Mouse (Mus musculus) CH12.LX (cell line): Measurements from ENCODE around the gene Tacr2. TPM values are rescaled to one million over a fixed set of nuclear protein-coding genes. Genes with fewer than 3 reads are reported as not detected.

Source experiments
- DNase-seq: peaks from one replicate; pipeline ENCODE4 v3.0.0-alpha.2; 2013; ENCODE audit errors: extremely low read depth
- H3K27ac ChIP-seq: 2 replicates; pipeline ENCODE4 v1.5.1; 2012; ENCODE audit warnings: low read depth, mild to moderate bottlenecking, control low read depth, moderate library complexity; ENCODE audit not compliant: insufficient read depth
- H3K27me3 ChIP-seq: replicated peaks from 2 replicates; pipeline ENCODE3; 2012; ENCODE audit warnings: inconsistent platforms
- H3K36me3 ChIP-seq, 2 experiments: replicated peaks in 1 of 2; 2 replicates each; pipeline versions ENCODE3 to v1.6.1; 2012; ENCODE audit warnings: inconsistent platforms in 1 of 2, low read length in 1 of 2, mild to moderate bottlenecking in 1 of 2, mixed read lengths in 1 of 2, moderate library complexity in 1 of 2; ENCODE audit not compliant: control insufficient read depth in 1 of 2, insufficient read depth in 1 of 2
- H3K4me1 ChIP-seq, 2 experiments: 2 replicates each; pipeline ENCODE4 v1.6.1; 2012; ENCODE audit warnings: inconsistent platforms in 1 of 2, moderate library complexity in 1 of 2; ENCODE audit not compliant: insufficient read depth in 2 of 2, control insufficient read depth in 1 of 2
- H3K4me2 ChIP-seq: 2 replicates; pipeline ENCODE4 v1.6.1; 2012; ENCODE audit warnings: low read depth, mild to moderate bottlenecking, control low read depth; ENCODE audit not compliant: poor library complexity, insufficient read depth, severe bottlenecking
- H3K4me3 ChIP-seq, 3 experiments: fragments of 150-350 bp in 1 of 3; sonication (generic) in 1 of 3; replicated peaks in 1 of 3; 2 replicates each; pipeline versions ENCODE3 to v1.5.1; 2011 to 2012; ENCODE audit warnings: low read depth in 2 of 3, low read length in 2 of 3, mild to moderate bottlenecking in 2 of 3, moderate library complexity in 2 of 3, control low read depth in 1 of 3, improper control_type of control experiment in 1 of 3, inconsistent platforms in 1 of 3, mixed read lengths in 1 of 3; ENCODE audit not compliant: poor library complexity in 1 of 3
- H3K79me2 ChIP-seq: replicated peaks from 2 replicates; pipeline ENCODE4 v1.6.1; 2012; ENCODE audit warnings: mild to moderate bottlenecking, moderate library complexity; ENCODE audit not compliant: control insufficient read depth, poor library complexity, insufficient read depth, severe bottlenecking; ENCODE audit errors: extremely low read depth
- H3K9ac ChIP-seq: 2 replicates; pipeline ENCODE4 v1.6.1; 2012; ENCODE audit warnings: low read depth, mild to moderate bottlenecking, control low read depth, moderate library complexity; ENCODE audit not compliant: insufficient read depth
- H3K9me3 ChIP-seq: replicated peaks from 2 replicates; pipeline ENCODE3; 2012; ENCODE audit warnings: low read length, inconsistent platforms, mixed read lengths
- CHD2 ChIP-seq: IDR thresholded peaks from 2 replicates; pipeline ENCODE4 v1.6.1; 2011; ENCODE audit warnings: low read length, improper control_type of control experiment
- CTCF ChIP-seq, 2 experiments: IDR thresholded peaks in 1 of 2; conservative IDR thresholded peaks in 1 of 2; 2 replicates each; pipeline ENCODE4 v1.5.1; 2011 to 2012; ENCODE audit warnings: low read depth in 2 of 2, low read length in 2 of 2, improper control_type of control experiment in 1 of 2, inconsistent platforms in 1 of 2, mild to moderate bottlenecking in 1 of 2, moderate library complexity in 1 of 2
- E2F4 ChIP-seq: IDR thresholded peaks from 2 replicates; pipeline ENCODE4 v1.6.1; 2011; ENCODE audit warnings: low read depth, low read length, improper control_type of control experiment; ENCODE audit not compliant: insufficient replicate concordance
- ETS1 ChIP-seq: conservative IDR thresholded peaks from 2 replicates; pipeline ENCODE4 v1.6.1; 2012; ENCODE audit warnings: low read depth, mild to moderate bottlenecking, inconsistent platforms, low read length, improper control_type of control experiment, moderate library complexity
- MEF2A ChIP-seq: IDR thresholded peaks from 2 replicates; pipeline ENCODE4 v1.6.1; 2014; ENCODE audit warnings: low read depth, mild to moderate bottlenecking, inconsistent platforms, low read length, improper control_type of control experiment, borderline replicate concordance
- MYC ChIP-seq: IDR thresholded peaks from 2 replicates; pipeline ENCODE4 v1.6.1; 2011; ENCODE audit warnings: low read depth, mild to moderate bottlenecking, improper control_type of control experiment, low read length
- POLR2AphosphoS2 ChIP-seq: IDR thresholded peaks from 2 replicates; pipeline ENCODE4 v1.6.1; 2011; ENCODE audit warnings: low read depth, low read length, improper control_type of control experiment
- SMC3 ChIP-seq: IDR thresholded peaks from 2 replicates; pipeline ENCODE4 v1.6.1; 2011; ENCODE audit warnings: low read depth, low read length, improper control_type of control experiment
- UBTF ChIP-seq: IDR thresholded peaks from 2 replicates; pipeline ENCODE4 v1.6.1; 2012; ENCODE audit warnings: low read depth, mild to moderate bottlenecking, inconsistent platforms, low read length, improper control_type of control experiment, moderate library complexity
- ZKSCAN1 ChIP-seq: IDR thresholded peaks from 2 replicates; pipeline ENCODE4 v1.6.1; 2012; ENCODE audit warnings: low read depth, inconsistent platforms, low read length, improper control_type of control experiment, borderline replicate concordance
- dilution Hi-C: fragments of 300-500 bp; cut with MboI; formaldehyde crosslinking; loops from 2 replicates; pipeline ENCODE4 v1.14.3; 2020; ENCODE audit warnings: low sequenced_read_pairs; ENCODE audit not compliant: extremely low pct_unique_long_range_greater_than_20kb, extremely low pct_ligation_motif_present
- in situ Hi-C: fragments of 300-500 bp; cut with MboI; formaldehyde crosslinking; loops from 3 replicates; pipeline ENCODE4 v1.14.3; 2019; ENCODE audit warnings: low sequenced_read_pairs, low pct_ligation_motif_present, low pct_unique_long_range_greater_than_20kb, mixed read lengths
- polyA plus RNA-seq: library from polyadenylated mRNA; unstranded; fragments of >175 nt; gene quantifications from 2 replicates; pipeline ENCODE4 v1.2.1, GENCODE M21; 2012; ENCODE audit warnings: low read depth; ENCODE audit not compliant: insufficient read length
- total RNA-seq, 2 experiments: library from RNA; depleted of rRNA; stranded (reverse); fragments of 300-350 nt in 1 of 2; fragments of >200 nt in 1 of 2; gene quantifications; 2 replicates each; pipeline ENCODE4 v1.2.3; 2012 to 2014

The Tacr2 gene
- total and polyA plus RNA-seq, 3 experiments, result 0.04 to 0.24 (median 0.13) TPM

DNA sequence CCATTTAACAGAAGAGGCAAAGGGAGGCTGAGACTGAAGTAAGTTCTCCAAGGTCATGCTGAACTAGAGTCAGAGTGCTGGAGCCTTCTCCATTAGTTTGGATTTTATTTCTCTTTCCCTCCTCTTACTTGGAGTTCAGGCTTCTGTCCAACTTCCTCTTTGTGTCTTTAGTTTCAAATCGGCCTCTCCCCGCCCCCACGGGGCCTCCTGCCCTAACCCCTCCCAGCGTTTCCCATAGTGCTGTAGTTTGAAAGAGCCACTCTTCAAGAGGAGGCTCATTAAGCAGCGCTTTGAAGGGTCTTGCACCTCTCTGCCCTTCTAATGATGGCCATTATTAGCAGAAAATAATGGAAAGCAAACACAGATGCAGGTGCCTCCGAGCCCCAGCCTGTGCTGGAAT lies 59.2 kb downstream of the Tacr2 start:
- H3K4me2 ChIP-seq, result peak overlapping the region; percentile 55
- no peak overlapping the region for H3K27ac ChIP-seq
- H3K4me1 ChIP-seq, result peaks cover 7 to 18% of the 10 kb centered on the region in 2 experiments
- H3K36me3 ChIP-seq, result peaks cover 2 to 51% of the 10 kb centered on the region in 2 experiments
- DNase-seq, result peak; percentile 76
- dilution Hi-C loops, result no loop called here
- H3K4me3 ChIP-seq, result no peak overlapping the region
- H3K9ac ChIP-seq, result no peak overlapping the region
- H3K9me3 ChIP-seq, result peaks cover 4% of the 10 kb centered on the region
- no peak for TF ChIP-seq SMC3
- peak; percentile 66; the same call in 1 of the 2 replicates for TF ChIP-seq CHD2
- in situ Hi-C loops, result no loop called here
- no peaks in the 10 kb centered on the region for H3K79me2 ChIP-seq
- no peaks in the 10 kb centered on the region for H3K27me3 ChIP-seq

DNA sequence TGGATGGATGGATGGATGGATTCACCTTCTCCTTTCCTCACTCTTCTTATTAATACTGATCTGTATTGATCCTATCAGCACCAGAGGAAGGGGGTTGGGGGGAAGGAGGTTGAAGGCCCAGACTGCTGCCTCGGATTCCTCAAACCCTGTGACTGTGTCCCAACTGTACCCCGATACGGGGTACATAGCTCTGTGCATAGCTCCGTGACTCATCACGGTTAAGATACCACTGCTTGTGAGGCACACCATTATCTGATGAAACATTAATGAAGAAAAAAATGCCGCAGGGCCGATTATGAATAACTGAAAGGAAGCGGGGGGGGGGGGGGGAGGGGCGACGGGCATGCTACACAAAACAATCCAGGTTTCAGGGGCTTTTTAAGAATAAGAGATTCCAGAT lies 60.9 kb downstream of the Tacr2 start:
- peaks cover 4% of the 10 kb centered on the region for H3K9me3 ChIP-seq
- TF ChIP-seq ETS1, result no peak
- TF ChIP-seq CHD2, result no peak
- no peak for TF ChIP-seq CTCF (conservative IDR thresholded peaks at IDR 0.05 in 1 of 2, IDR thresholded peaks at IDR 0.05 in 1 of 2; ENCODE audit: low read depth in 2 of 2, low read length in 2 of 2)
- no peak for TF ChIP-seq MEF2A
- no peak for TF ChIP-seq ZKSCAN1
- TF ChIP-seq POLR2AphosphoS2, result no peak
- TF ChIP-seq E2F4, result no peak
- TF ChIP-seq MYC, result no peak
- dilution Hi-C loops, result no loop called here
- H3K27ac ChIP-seq, result no peak overlapping the region
- H3K4me3 ChIP-seq, result no peak overlapping the region
- in situ Hi-C loops, result no loop called here
- no peak overlapping the region for H3K9ac ChIP-seq
- peaks cover 7 to 13% of the 10 kb centered on the region in 2 experiments for H3K4me1 ChIP-seq
- no peak overlapping the region for H3K4me2 ChIP-seq
- H3K27me3 ChIP-seq, result no peaks in the 10 kb centered on the region
- DNase-seq, result no peak
- H3K79me2 ChIP-seq, result no peaks in the 10 kb centered on the region
- peaks cover 2 to 47% of the 10 kb centered on the region in 2 experiments for H3K36me3 ChIP-seq

DNA sequence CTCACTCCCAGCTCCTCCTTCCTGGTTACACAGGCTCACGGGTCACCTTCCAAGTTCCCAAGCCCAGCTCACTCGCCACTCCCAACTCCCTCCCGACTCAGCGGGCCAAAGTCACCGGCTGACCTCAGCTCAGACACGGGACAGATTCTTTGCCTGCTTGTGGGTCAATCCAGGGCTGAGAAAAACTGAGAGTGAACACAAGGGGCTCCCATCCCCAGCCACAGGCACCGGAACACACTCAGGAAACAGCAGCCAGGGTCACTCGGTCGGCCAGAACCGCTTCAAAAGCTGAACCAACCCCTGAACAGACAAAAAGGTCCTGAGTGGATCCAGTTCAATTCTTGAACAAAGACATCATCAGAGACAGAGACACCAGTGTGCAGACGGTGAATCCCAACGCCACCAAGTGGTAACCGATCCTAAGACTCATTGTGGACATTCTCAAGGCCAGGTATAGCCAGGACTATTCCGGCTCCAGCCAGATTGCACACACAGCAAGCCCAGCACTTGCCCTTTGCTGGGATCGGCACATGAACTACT lies 61.7 kb downstream of the Tacr2 start:
- Histone ChIP-seq H3K27me3 (no peaks in the 10 kb centered on the region), H3K9ac (no peak overlapping the region), H3K9me3 (no peaks in the 10 kb centered on the region), H3K4me2 (no peak overlapping the region), H3K36me3 (peaks cover 2 to 42% of the 10 kb centered on the region in 2 experiments), H3K27ac (no peak overlapping the region), H3K79me2 (no peaks in the 10 kb centered on the region), H3K4me1 (peaks cover 7 to 13% of the 10 kb centered on the region in 2 experiments), H3K4me3 (no peak overlapping the region)
- dilution Hi-C loops, result no loop called here
- DNase-seq, result no peak
- in situ Hi-C loops, result no loop called here
- TF ChIP-seq UBTF (no peak), SMC3 (no peak)

Other genes with a start within 250 kb of the Tacr2 start
- gene Neurog3, start 119.3 kb upstream of the Tacr2 start, total RNA-seq (2012; rRNA removed), result not detected in 2 replicates
- not detected in 2 replicates for gene Neurog3, start 119.3 kb upstream of the Tacr2 start, total RNA-seq (2014; rRNA removed)
- not detected in 2 replicates for gene Neurog3, start 119.3 kb upstream of the Tacr2 start, polyA plus RNA-seq
- gene Fam241b, start 108.5 kb upstream of the Tacr2 start, total RNA-seq (2012; rRNA removed), result 0.21 and 0.38 TPM in 2 replicates
- gene Fam241b, start 108.5 kb upstream of the Tacr2 start, total RNA-seq (2014; rRNA removed), result 0.28 TPM in 1 of 2 replicates, not detected in the other
- not detected in 2 replicates for gene Fam241b, start 108.5 kb upstream of the Tacr2 start, polyA plus RNA-seq
- 0.08 and 0.30 TPM in 2 replicates for gene Tspan15, start 21.2 kb upstream of the Tacr2 start, total RNA-seq (2012; rRNA removed)
- gene Tspan15, start 21.2 kb upstream of the Tacr2 start, total RNA-seq (2014; rRNA removed), result 0.12 TPM in 1 of 2 replicates, not detected in the other
- gene Tspan15, start 21.2 kb upstream of the Tacr2 start, polyA plus RNA-seq, result not detected in 2 replicates
- 14.7 and 23.4 TPM in 2 replicates for gene Hk1, start 127.5 kb downstream of the Tacr2 start, total RNA-seq (2012; rRNA removed)
- gene Hk1, start 127.5 kb downstream of the Tacr2 start, total RNA-seq (2014; rRNA removed), result 9.3 and 9.9 TPM in 2 replicates
- gene Hk1, start 127.5 kb downstream of the Tacr2 start, polyA plus RNA-seq, result 30.1 and 31.8 TPM in 2 replicates
- gene Hkdc1, start 170.1 kb downstream of the Tacr2 start, total RNA-seq (2012; rRNA removed), result not detected in 2 replicates
- not detected in 2 replicates for gene Hkdc1, start 170.1 kb downstream of the Tacr2 start, total RNA-seq (2014; rRNA removed)
- gene Hkdc1, start 170.1 kb downstream of the Tacr2 start, polyA plus RNA-seq, result not detected in 2 replicates
- gene 4930507D05Rik, start 197.1 kb downstream of the Tacr2 start, total RNA-seq (2012; rRNA removed), result 0.68 and 0.97 TPM in 2 replicates
- gene 4930507D05Rik, start 197.1 kb downstream of the Tacr2 start, total RNA-seq (2014; rRNA removed), result 0.32 and 0.39 TPM in 2 replicates
- 0.14 and 0.27 TPM in 2 replicates for gene 4930507D05Rik, start 197.1 kb downstream of the Tacr2 start, polyA plus RNA-seq
- 41.5 and 45.7 TPM in 2 replicates for gene Supv3l1, start 197.3 kb downstream of the Tacr2 start, total RNA-seq (2012; rRNA removed)
- gene Supv3l1, start 197.3 kb downstream of the Tacr2 start, total RNA-seq (2014; rRNA removed), result 69.3 and 69.5 TPM in 2 replicates
- gene Supv3l1, start 197.3 kb downstream of the Tacr2 start, polyA plus RNA-seq, result 62.0 and 62.7 TPM in 2 replicates
- gene Vps26a, start 234.4 kb downstream of the Tacr2 start, total RNA-seq (2012; rRNA removed), result 14.2 and 17.1 TPM in 2 replicates
- 33.5 and 37.6 TPM in 2 replicates for gene Vps26a, start 234.4 kb downstream of the Tacr2 start, total RNA-seq (2014; rRNA removed)
- gene Vps26a, start 234.4 kb downstream of the Tacr2 start, polyA plus RNA-seq, result 32.3 and 32.5 TPM in 2 replicates